Mouse (Mus musculus) spleen, adult 10 weeks (tissue): ENCODE measurements around the gene Nnmt. TPM values are rescaled to one million over a fixed set of nuclear protein-coding genes. Genes with fewer than 3 reads are reported as not detected.

Source experiments
- polyA plus RNA-seq: library from polyadenylated mRNA; stranded (reverse); fragments of 350-450 nt; fragmentation: Illumina TruSeq; extraction: RNeasy Lipid Tissue Mini Kit (QIAGEN cat#74804); gene quantifications from one replicate; pipeline ENCODE4 v1.2.3, GENCODE M21; 2015; ENCODE audit warnings: low replicate concordance; ENCODE audit not compliant: insufficient read depth

The Nnmt gene
- polyA plus RNA-seq: 3.1 TPM

DNA sequence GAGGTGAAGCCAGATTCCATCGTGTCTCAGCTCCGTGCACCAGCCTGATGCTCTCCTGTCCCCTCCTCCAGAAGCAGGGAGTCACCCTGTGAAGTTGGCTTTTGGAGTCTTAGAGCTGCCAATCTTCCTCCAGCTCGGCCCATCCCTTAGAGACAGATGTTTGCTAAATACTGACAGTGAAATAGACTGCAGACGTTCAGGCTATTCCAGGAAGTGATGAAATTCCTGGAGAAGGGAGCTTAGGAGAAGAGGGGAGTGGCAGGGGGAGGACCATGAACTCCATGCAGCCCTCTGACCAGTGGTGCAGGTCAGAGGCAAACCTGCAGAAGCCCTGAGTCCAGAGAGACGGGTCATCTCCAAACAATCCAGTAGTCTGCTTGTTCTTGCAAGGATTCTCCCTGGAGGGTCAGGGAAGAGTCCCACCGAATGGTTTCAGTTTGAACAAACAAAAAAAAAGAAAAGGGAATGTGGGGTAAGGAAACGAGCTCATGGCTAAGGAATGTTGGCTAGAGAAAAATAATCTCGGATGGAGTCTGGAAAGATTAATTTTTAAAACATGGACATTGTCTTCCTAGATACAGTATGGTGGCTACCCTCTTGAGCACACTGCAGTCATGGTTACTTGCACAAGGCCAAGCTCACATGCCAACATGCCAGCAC lies at the start of gene Nnmt:
Gene Nnmt, minus strand, starts transcription at position 215 of the 660 bp plus-strand sequence.

Other genes with a start within 250 kb of the Nnmt start
- 135 TPM for gene Rexo2, start 124.5 kb downstream of the Nnmt start, polyA plus RNA-seq
- gene Rbm7, start 109.9 kb downstream of the Nnmt start, polyA plus RNA-seq: 123 TPM
- 1.6 TPM for gene Gm5617, start 109.7 kb downstream of the Nnmt start, polyA plus RNA-seq
- gene Zbtb16, start 231.1 kb upstream of the Nnmt start, polyA plus RNA-seq: 0.93 TPM